Mouse (Mus musculus) lung, postnatal 0 days (tissue): ENCODE results near the gene Ccdc181. TPM values are rescaled to one million over a fixed set of nuclear protein-coding genes. Genes with fewer than 3 reads are reported as not detected.
A peak's percentile ranks its signal among the peaks of the same experiment; 100 is the strongest.

Source experiments
- ATAC-seq: fragments of 200-750 bp; cut with Nextera tagmentation; 2 replicates; pipeline ENCODE4 v1.8.0; 2017; ENCODE audit warnings: moderate library complexity
- DNase-seq: peaks from one replicate; pipeline ENCODE4 v3.0.0-alpha.2; 2016; ENCODE audit warnings: low spot score
- H3K27ac ChIP-seq: fragments of 300-500 bp; sonication (generic); 2 replicates; pipeline ENCODE4 v1.5.1; 2014; ENCODE audit warnings: antibody characterized with exemption, mild to moderate bottlenecking, low read length, mixed read lengths
- H3K27me3 ChIP-seq: fragments of 300-500 bp; sonication (generic); replicated peaks from 2 replicates; pipeline ENCODE4 v1.6.1; 2014; ENCODE audit warnings: low read length, mixed read lengths; ENCODE audit not compliant: insufficient read depth
- H3K36me3 ChIP-seq: fragments of 300-500 bp; sonication (generic); 2 replicates; pipeline ENCODE4 v1.6.1; 2014; ENCODE audit warnings: low read length, mixed read lengths; ENCODE audit not compliant: insufficient read depth
- H3K4me1 ChIP-seq: fragments of 300-500 bp; sonication (generic); 2 replicates; pipeline ENCODE4 v1.6.1; 2014; ENCODE audit warnings: antibody characterized with exemption, low read depth, low read length, mixed read lengths; ENCODE audit not compliant: insufficient read depth
- H3K4me2 ChIP-seq: fragments of 300-500 bp; sonication (generic); replicated peaks from 2 replicates; pipeline ENCODE4 v1.6.1; 2014; ENCODE audit warnings: low read depth, mild to moderate bottlenecking, low read length, moderate library complexity, mixed read lengths
- H3K4me3 ChIP-seq: fragments of 300-500 bp; sonication (generic); 2 replicates; pipeline ENCODE4 v1.5.1; 2014; ENCODE audit warnings: low read depth, low read length
- H3K9ac ChIP-seq: fragments of 300-500 bp; sonication (generic); replicated peaks from 2 replicates; pipeline ENCODE4 v1.6.1; 2014; ENCODE audit warnings: low read depth, mild to moderate bottlenecking
- H3K9me3 ChIP-seq: fragments of 300-500 bp; sonication (generic); 2 replicates; pipeline ENCODE4 v1.6.1; 2016; ENCODE audit warnings: low read length, mixed read lengths
- CTCF ChIP-seq: IDR thresholded peaks from 2 replicates; pipeline ENCODE4 v1.5.1; 2016; ENCODE audit warnings: antibody characterized with exemption, mild to moderate bottlenecking
- EP300 ChIP-seq: IDR thresholded peaks from 2 replicates; pipeline ENCODE4 v1.6.1; 2016; ENCODE audit warnings: antibody characterized with exemption, mild to moderate bottlenecking, control low read depth
- whole genome bisulfite sequencing: fragments of 180-500 bp; shearing (Covaris S2); extraction: QIAGEN DNeasy Blood & Tissue Kit; methylation state at CpG from one replicate; pipeline ENCODE4 v1.1.7; 2014; 5-methylcytosine and 5-hydroxymethylcytosine counted together
- polyA plus RNA-seq: library from polyadenylated mRNA; unstranded; fragments of >200 nt; fragmentation: Nextera tagmentation; extraction: Ambion mirVana; gene quantifications from 2 replicates; pipeline ENCODE4 v1.2.1, GENCODE M21; 2015

Ccdc181 gene
- polyA plus RNA-seq, 1 experiment from 2014 or later = 14.4 TPM

- Histone ChIP-seq H3K4me2 (no peak overlapping the region), H3K4me3 (no peak overlapping the region), H3K9ac (no peak overlapping the region), H3K4me1 (no peaks in the 10 kb centered on the region), H3K9me3 (no peaks in the 10 kb centered on the region), H3K27ac (no peak overlapping the region), H3K27me3 (no peaks in the 10 kb centered on the region), H3K36me3 (no peaks in the 10 kb centered on the region)
- ATAC-seq (no peak), DNase-seq (no peak)
- WGBS = 71% methylated on average over 8 of the region's 8 CpGs
- TF ChIP-seq EP300 (no peak), CTCF (peak; percentile 75)
These were observed 39.9 kb downstream of the Ccdc181 start for GRCm38 (mm10) chr1:164315266-164315665.

GRCm38 (mm10) chr1:164316697-164317096 is 41.3 kb downstream of the Ccdc181 start:
- Histone ChIP-seq H3K4me3 (no peak overlapping the region), H3K4me2 (no peak overlapping the region), H3K36me3 (no peaks in the 10 kb centered on the region), H3K4me1 (no peaks in the 10 kb centered on the region; the same call in 1 of the 2 replicates), H3K9me3 (no peaks in the 10 kb centered on the region), H3K9ac (no peak overlapping the region), H3K27ac (no peak overlapping the region), H3K27me3 (no peaks in the 10 kb centered on the region)
- TF ChIP-seq CTCF (peak; percentile 99), EP300 (no peak)
- DNase-seq (peak; percentile 67), ATAC-seq (no peak)
- 17% methylated on average over 3 of the region's 3 CpGs for WGBS

- no peak overlapping the region for H3K27ac ChIP-seq
- H3K4me3 ChIP-seq = no peak overlapping the region
- no peak overlapping the region for H3K4me2 ChIP-seq
- ATAC-seq (no peak), DNase-seq (no peak)
- WGBS = 50% methylated on average over 9 of the region's 9 CpGs
- no peak for TF ChIP-seq CTCF
- no peak for TF ChIP-seq EP300
- H3K9me3 ChIP-seq = no peaks in the 10 kb centered on the region
- H3K36me3 ChIP-seq = no peaks in the 10 kb centered on the region
- no peaks in the 10 kb centered on the region for H3K27me3 ChIP-seq
- no peak overlapping the region for H3K9ac ChIP-seq
- no peaks in the 10 kb centered on the region; the same call in 1 of the 2 replicates for H3K4me1 ChIP-seq
These were observed 41.9 kb downstream of the Ccdc181 start for GRCm38 (mm10) chr1:164317261-164317660.

GRCm38 (mm10) chr1:164318474-164318873 is 43.1 kb downstream of the Ccdc181 start:
- 93% methylated on average over 5 of the region's 5 CpGs for WGBS
- Histone ChIP-seq H3K27ac (no peak overlapping the region), H3K27me3 (no peaks in the 10 kb centered on the region), H3K4me1 (no peaks in the 10 kb centered on the region; the same call in 1 of the 2 replicates), H3K9me3 (no peaks in the 10 kb centered on the region), H3K4me2 (no peak overlapping the region), H3K36me3 (no peaks in the 10 kb centered on the region), H3K4me3 (no peak overlapping the region), H3K9ac (no peak overlapping the region)
- no peak for TF ChIP-seq EP300
- no peak for TF ChIP-seq CTCF
- no peak for ATAC-seq
- DNase-seq = no peak

GRCm38 (mm10) chr1:164319542-164320140 is 44.3 kb downstream of the Ccdc181 start:
- ATAC-seq (no peak), DNase-seq (peak; percentile 36)
- no peaks in the 10 kb centered on the region for H3K36me3 ChIP-seq
- no peak overlapping the region for H3K4me3 ChIP-seq
- H3K9me3 ChIP-seq = no peaks in the 10 kb centered on the region
- TF ChIP-seq EP300 (no peak), CTCF (no peak)
- WGBS = 35% methylated on average over 14 of the region's 14 CpGs
- H3K4me2 ChIP-seq = no peak overlapping the region
- H3K4me1 ChIP-seq = no peaks in the 10 kb centered on the region; the same call in 1 of the 2 replicates
- no peaks in the 10 kb centered on the region for H3K27me3 ChIP-seq
- H3K27ac ChIP-seq = no peak overlapping the region
- H3K9ac ChIP-seq = no peak overlapping the region

- ATAC-seq (no peak), DNase-seq (no peak)
- Histone ChIP-seq H3K36me3 (no peaks in the 10 kb centered on the region), H3K4me1 (no peaks in the 10 kb centered on the region; the same call in 1 of the 2 replicates), H3K9ac (no peak overlapping the region), H3K4me3 (no peak overlapping the region), H3K27ac (no peak overlapping the region), H3K27me3 (no peaks in the 10 kb centered on the region), H3K9me3 (no peaks in the 10 kb centered on the region), H3K4me2 (no peak overlapping the region)
- 49% methylated on average over 5 of the region's 5 CpGs for WGBS
- TF ChIP-seq CTCF (no peak), EP300 (no peak)
These were observed 45.3 kb downstream of the Ccdc181 start for GRCm38 (mm10) chr1:164320731-164321130.

- H3K9ac ChIP-seq = no peak overlapping the region
These were observed 46.0 kb downstream of the Ccdc181 start for GRCm38 (mm10) chr1:164321408-164321807.

More at GRCm38 (mm10) chr1:164321408-164321807, 46.0 kb downstream of the Ccdc181 start:
- H3K27me3 ChIP-seq = no peaks in the 10 kb centered on the region
- peak overlapping the region; percentile 15; the same call in 1 of the 2 replicates for H3K27ac ChIP-seq
- no peak overlapping the region for H3K4me2 ChIP-seq
- TF ChIP-seq EP300 (peak; percentile 50), CTCF (no peak)
- no peaks in the 10 kb centered on the region; the same call in 1 of the 2 replicates for H3K4me1 ChIP-seq
- no peaks in the 10 kb centered on the region for H3K36me3 ChIP-seq
- 61% methylated on average over 10 of the region's 10 CpGs for WGBS
- DNase-seq (peak; percentile 48), ATAC-seq (peak; percentile 84)
- H3K9me3 ChIP-seq = no peaks in the 10 kb centered on the region
- no peak overlapping the region for H3K4me3 ChIP-seq
